Mouse (Mus musculus) ES-E14 (cell line): ENCODE results near the gene Sertad1. TPM values are rescaled to one million over a fixed set of nuclear protein-coding genes. Genes with fewer than 3 reads are reported as not detected.

Source experiments
- DNase-seq: peaks from one replicate; pipeline ENCODE4 v3.0.0-alpha.2; 2013; ENCODE audit warnings: low read depth, low spot score
- H3K27ac ChIP-seq: 2 replicates; pipeline ENCODE4 v1.5.1; 2012; ENCODE audit warnings: low read depth, mild to moderate bottlenecking, low read length, moderate library complexity, mixed read lengths; ENCODE audit not compliant: poor library complexity, insufficient read depth, severe bottlenecking
- H3K36me3 ChIP-seq: 2 replicates; pipeline ENCODE4 v1.6.1; 2012; ENCODE audit warnings: mild to moderate bottlenecking, low read length, moderate library complexity, mixed read lengths; ENCODE audit not compliant: control insufficient read depth, poor library complexity, insufficient read depth, severe bottlenecking
- H3K4me1 ChIP-seq, 2 experiments: fragments of 150-350 bp in 1 of 2; sonication (generic) in 1 of 2; 2 replicates each; pipeline ENCODE4 v1.6.1; 2012; ENCODE audit warnings: low read length in 2 of 2, mild to moderate bottlenecking in 1 of 2, mixed read lengths in 1 of 2; ENCODE audit not compliant: control insufficient read depth in 2 of 2, insufficient read depth in 2 of 2, poor library complexity in 1 of 2
- H3K4me3 ChIP-seq, 2 experiments: fragments of 150-350 bp in 1 of 2; sonication (generic) in 1 of 2; 2 replicates each; pipeline ENCODE4 v1.5.1; 2012; ENCODE audit warnings: low read length in 2 of 2, low read depth in 1 of 2, mild to moderate bottlenecking in 1 of 2, mixed read lengths in 1 of 2; ENCODE audit not compliant: insufficient read depth in 1 of 2, poor library complexity in 1 of 2, severe bottlenecking in 1 of 2
- H3K9ac ChIP-seq: 2 replicates; pipeline ENCODE4 v1.6.1; 2012; ENCODE audit warnings: low read depth, mild to moderate bottlenecking, low read length, mixed read lengths; ENCODE audit not compliant: poor library complexity, insufficient read depth, severe bottlenecking
- H3K9me3 ChIP-seq: fragments of 150-350 bp; sonication (generic); 2 replicates; pipeline ENCODE4 v1.6.1; 2012; ENCODE audit warnings: low read depth, mild to moderate bottlenecking, low read length; ENCODE audit not compliant: control insufficient read depth, insufficient read depth
- CHD2 ChIP-seq: IDR thresholded peaks from 2 replicates; pipeline ENCODE4 v1.6.1; 2014; ENCODE audit warnings: mild to moderate bottlenecking, low read depth, low read length, inconsistent platforms
- HCFC1 ChIP-seq: IDR thresholded peaks from 2 replicates; pipeline ENCODE4 v1.6.1; 2012; ENCODE audit warnings: low read length, inconsistent platforms, borderline replicate concordance; ENCODE audit not compliant: insufficient read depth
- MAFK ChIP-seq: IDR thresholded peaks from 2 replicates; pipeline ENCODE4 v1.6.1; 2014; ENCODE audit warnings: mild to moderate bottlenecking, low read depth, low read length, inconsistent platforms; ENCODE audit not compliant: insufficient read depth
- ZC3H11A ChIP-seq: IDR thresholded peaks from 2 replicates; pipeline ENCODE4 v1.6.1; 2012; ENCODE audit warnings: low read depth, mild to moderate bottlenecking, inconsistent platforms, low read length, borderline replicate concordance
- ZNF384 ChIP-seq: IDR thresholded peaks from 2 replicates; pipeline ENCODE4 v1.6.1; 2012; ENCODE audit warnings: low read depth, low read length, inconsistent platforms
- in situ Hi-C, 2 experiments: fragments of 600-800 bp; cut with MboI; formaldehyde crosslinking; loops; one replicate each; pipeline ENCODE4 v1.15.1; 2025; ENCODE audit warnings: low sequenced_read_pairs in 2 of 2, inconsistent platforms in 1 of 2; ENCODE audit not compliant: unreplicated experiment in 2 of 2
- total RNA-seq: library from RNA; depleted of rRNA; stranded (reverse); fragments of 300-350 nt; gene quantifications from 2 replicates; pipeline ENCODE4 v1.2.3, GENCODE M21; 2012; rRNA removed

Gene Sertad1
- total RNA-seq, 1 experiment: 25.1 TPM

DNA sequence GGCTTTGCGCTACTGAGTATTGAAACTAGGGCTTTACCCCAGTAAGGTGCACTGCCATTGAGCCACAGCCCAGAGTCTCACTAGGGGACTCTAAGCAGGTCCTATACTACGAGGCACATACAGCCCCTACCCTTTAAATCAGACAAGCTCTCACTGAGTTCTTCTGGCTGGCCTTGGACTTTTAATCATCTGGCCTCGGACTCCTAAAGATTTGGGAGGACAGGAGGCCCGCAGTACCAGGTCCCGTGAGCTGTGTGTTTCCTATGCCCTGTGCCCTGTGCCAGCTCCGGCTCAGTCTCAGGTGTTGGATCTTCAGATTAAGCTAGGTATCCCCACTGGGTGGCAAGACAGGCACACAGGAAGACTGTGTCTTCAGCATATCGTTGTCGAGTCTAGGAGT lies 51.3 kb downstream of the Sertad1 start:
- no peaks in the 10 kb centered on the region for H3K9me3 ChIP-seq
- DNase-seq: no peak
- no peak overlapping the region for H3K9ac ChIP-seq
- peaks cover 2 to 11% of the 10 kb centered on the region in 2 experiments; a peak in 3 of 4 replicates for H3K4me1 ChIP-seq
- H3K27ac ChIP-seq: no peak overlapping the region
- in situ Hi-C loops: no loop called here
- H3K36me3 ChIP-seq: peaks cover 43% of the 10 kb centered on the region; the same call in 1 of the 2 replicates
- no peak overlapping the region for H3K4me3 ChIP-seq
- TF ChIP-seq HCFC1 (no peak), MAFK (no peak), CHD2 (no peak), ZC3H11A (no peak), ZNF384 (no peak)

- TF ChIP-seq MAFK: no peak
- TF ChIP-seq HCFC1: no peak
- no peak for TF ChIP-seq ZC3H11A
- TF ChIP-seq CHD2: no peak
- TF ChIP-seq ZNF384: no peak
- peaks cover 38% of the 10 kb centered on the region; the same call in 1 of the 2 replicates for H3K36me3 ChIP-seq
- in situ Hi-C loops: no loop called here
These were observed 52.1 kb downstream of the Sertad1 start for GRCm38 (mm10) chr7:27538797-27539196.

More at GRCm38 (mm10) chr7:27538797-27539196, 52.1 kb downstream of the Sertad1 start:
- no peak overlapping the region for H3K27ac ChIP-seq
- no peaks in the 10 kb centered on the region for H3K9me3 ChIP-seq
- H3K4me1 ChIP-seq: peaks cover 3 to 11% of the 10 kb centered on the region in 2 experiments; a peak in 3 of 4 replicates
- no peak overlapping the region for H3K4me3 ChIP-seq
- no peak overlapping the region for H3K9ac ChIP-seq
- DNase-seq: no peak

Other genes starting within 250 kb of the Sertad1 start
- 11.9 and 14.1 TPM in 2 replicates for gene Numbl, start 228.5 kb upstream of the Sertad1 start, total RNA-seq
- gene Ltbp4, start 149.2 kb upstream of the Sertad1 start, total RNA-seq: 65.8 and 114 TPM in 2 replicates
- gene Shkbp1, start 130.9 kb upstream of the Sertad1 start, total RNA-seq: 28.8 and 45.5 TPM in 2 replicates
- gene Gm20479, start 129.5 kb upstream of the Sertad1 start, total RNA-seq: 1.4 and 1.5 TPM in 2 replicates
- gene Sptbn4, start 39.2 kb upstream of the Sertad1 start, total RNA-seq: 9.1 and 18.6 TPM in 2 replicates
- gene Blvrb, start 38.9 kb upstream of the Sertad1 start, total RNA-seq: 22.0 and 29.6 TPM in 2 replicates
- 5.4 and 6.2 TPM in 2 replicates for gene Sertad3, start 13.1 kb upstream of the Sertad1 start, total RNA-seq
- gene Prx, start 12.4 kb downstream of the Sertad1 start, total RNA-seq: 10.0 TPM in 2 replicates
- 1.7 and 2.1 TPM in 2 replicates for gene Hipk4, start 36.4 kb downstream of the Sertad1 start, total RNA-seq
- gene Pld3, start 66.3 kb downstream of the Sertad1 start, total RNA-seq: 77.9 and 128 TPM in 2 replicates
- gene 2310022A10Rik, start 66.3 kb downstream of the Sertad1 start, total RNA-seq: 12.6 and 15.9 TPM in 2 replicates
- gene Akt2, start 104.6 kb downstream of the Sertad1 start, total RNA-seq: 42.2 and 44.8 TPM in 2 replicates
- 0.54 and 0.74 TPM in 2 replicates for gene Ttc9b, start 167.0 kb downstream of the Sertad1 start, total RNA-seq
- gene Map3k10, start 187.7 kb downstream of the Sertad1 start, total RNA-seq: 20.2 and 21.6 TPM in 2 replicates
- 5.3 and 6.6 TPM in 2 replicates for gene Zfp607b, start 202.4 kb downstream of the Sertad1 start, total RNA-seq
- gene Zfp60, start 244.5 kb downstream of the Sertad1 start, total RNA-seq: 11.0 and 12.0 TPM in 2 replicates